Mouse (Mus musculus) cortical plate, adult 2 months (tissue): ENCODE measurements around the gene Ptges3l. TPM values are rescaled to one million over a fixed set of nuclear protein-coding genes. Genes with fewer than 3 reads are reported as not detected.
"Not testable (repeated sequence)": the region's sequence is repeated elsewhere in the genome, so short reads cannot be mapped to it uniquely, and the experiment has no call there.

ENCODE experiments used
- H3K27ac ChIP-seq: fragments of 200-500 bp; 2 replicates; pipeline ENCODE4 v1.5.1; 2012; ENCODE audit warnings: low read length, control low read depth, inconsistent platforms; ENCODE audit not compliant: insufficient read depth
- H3K4me1 ChIP-seq: fragments of 200-500 bp; 2 replicates; pipeline ENCODE4 v1.6.1; 2011; ENCODE audit warnings: low read length; ENCODE audit not compliant: control insufficient read depth, insufficient read depth
- H3K4me3 ChIP-seq: fragments of 200-500 bp; 2 replicates; pipeline ENCODE4 v1.5.1; 2011; ENCODE audit warnings: mild to moderate bottlenecking, low read length, control low read depth; ENCODE audit not compliant: insufficient read depth
- CTCF ChIP-seq: fragments of 200-500 bp; IDR thresholded peaks from 2 replicates; pipeline ENCODE4 v1.5.1; 2011; ENCODE audit warnings: mild to moderate bottlenecking, control low read depth, low read length; ENCODE audit not compliant: insufficient read depth; ENCODE audit errors: extremely low read depth
- POLR2A ChIP-seq: fragments of 200-500 bp; IDR thresholded peaks from 2 replicates; pipeline ENCODE4 v1.6.1; 2011; ENCODE audit warnings: mild to moderate bottlenecking, low read length, control low read depth; ENCODE audit not compliant: insufficient read depth; ENCODE audit errors: extremely low read depth
- polyA plus RNA-seq: library from polyadenylated mRNA; depleted of rRNA; stranded (reverse); fragments of >200 nt; gene quantifications from 2 replicates; pipeline ENCODE4 v1.2.3, GENCODE M21; 2012

Gene Ptges3l
- polyA plus RNA-seq, 1 experiment = 7.5 TPM

DNA sequence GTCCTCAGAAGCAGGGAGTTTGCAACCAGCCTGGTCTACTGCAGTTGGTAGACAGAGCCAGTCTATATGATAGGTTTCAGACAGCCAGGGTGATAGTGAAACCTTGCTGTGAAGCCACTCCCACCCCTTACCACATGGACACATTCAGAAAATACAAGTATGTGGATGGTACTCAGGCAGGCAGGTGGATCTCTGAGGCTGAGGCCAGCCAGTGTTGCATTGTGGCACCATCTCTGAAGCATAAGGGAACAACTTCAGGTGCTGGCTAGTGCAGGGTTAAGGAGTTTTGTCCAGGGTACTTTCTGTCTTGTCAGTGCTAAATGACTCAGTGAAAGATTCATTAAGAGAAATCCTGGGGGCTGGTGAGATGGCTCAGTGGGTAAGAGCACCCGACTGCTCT is 21.2 kb upstream of the Ptges3l start:
- TF ChIP-seq POLR2A (no peak), CTCF (no peak)
- H3K4me1 ChIP-seq = peaks cover 3% of the 10 kb centered on the region
- H3K4me3 ChIP-seq = no peak overlapping the region
- no peak overlapping the region for H3K27ac ChIP-seq

DNA sequence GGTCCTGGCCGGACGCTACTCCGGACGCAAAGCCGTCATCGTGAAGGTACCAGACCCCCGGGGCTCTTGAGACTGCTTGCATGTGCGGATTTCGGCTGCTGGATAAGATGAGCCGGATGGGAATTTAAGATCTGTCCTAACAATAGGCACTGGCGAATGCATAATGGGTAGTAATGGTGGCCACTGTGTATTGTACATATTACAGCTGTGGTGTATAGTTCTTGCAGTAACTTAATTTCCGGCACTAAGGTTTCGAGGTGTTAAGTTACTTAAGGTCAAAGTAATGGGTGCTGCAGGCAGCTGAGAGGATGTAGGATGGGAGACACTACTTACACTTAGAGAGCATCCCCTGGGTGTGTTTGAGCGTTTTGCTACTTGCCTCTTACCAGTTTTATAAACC is 17.6 kb upstream of the Ptges3l start:
- Histone ChIP-seq H3K4me1 (peaks cover 3% of the 10 kb centered on the region; the same call in 1 of the 2 replicates), H3K27ac (no peak overlapping the region), H3K4me3 (peak overlapping the region; percentile 52)
- TF ChIP-seq CTCF = no peak
- TF ChIP-seq POLR2A = no peak

DNA sequence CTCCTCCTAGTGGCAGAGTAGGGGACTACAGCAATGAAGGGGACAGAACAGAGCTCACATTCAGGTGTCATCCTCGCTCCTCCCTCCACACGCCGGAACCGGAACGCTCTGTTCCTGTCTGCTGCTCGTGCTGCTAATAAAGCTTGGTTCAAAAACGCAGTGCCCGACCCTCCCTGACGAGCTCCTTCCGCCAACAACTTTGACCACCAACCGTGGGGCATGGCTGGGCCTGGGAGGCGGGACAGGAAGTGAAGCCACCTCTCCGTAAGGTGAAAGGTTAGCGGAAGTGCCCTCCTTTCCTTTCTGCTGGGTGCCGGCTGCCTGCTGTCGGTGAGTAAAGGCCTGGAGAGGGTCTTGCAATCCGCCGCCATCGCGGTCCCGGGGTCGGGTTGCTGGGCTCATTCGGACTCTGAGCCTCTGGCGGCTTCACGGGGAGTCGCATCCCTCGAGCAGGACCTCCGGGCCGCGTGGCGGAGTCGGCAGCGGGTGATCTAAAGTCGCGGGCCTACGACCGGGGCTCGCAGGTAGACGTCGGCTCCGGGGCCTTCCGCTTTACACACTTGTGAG is 17.1 kb upstream of the Ptges3l start, which contains the start of gene Rpl27:
Gene Rpl27 (plus strand): TSS at position 172 of the 567 bp plus-strand sequence.
- Histone ChIP-seq H3K27ac (no peak within 1 kb of the TSS), H3K4me3 (peak within 1 kb of the TSS; percentile 52), H3K4me1 (peaks cover 3% of the 10 kb centered on the region; the same call in 1 of the 2 replicates)
- TF ChIP-seq POLR2A = peak; percentile 81
- peak; percentile 77 for TF ChIP-seq CTCF

DNA sequence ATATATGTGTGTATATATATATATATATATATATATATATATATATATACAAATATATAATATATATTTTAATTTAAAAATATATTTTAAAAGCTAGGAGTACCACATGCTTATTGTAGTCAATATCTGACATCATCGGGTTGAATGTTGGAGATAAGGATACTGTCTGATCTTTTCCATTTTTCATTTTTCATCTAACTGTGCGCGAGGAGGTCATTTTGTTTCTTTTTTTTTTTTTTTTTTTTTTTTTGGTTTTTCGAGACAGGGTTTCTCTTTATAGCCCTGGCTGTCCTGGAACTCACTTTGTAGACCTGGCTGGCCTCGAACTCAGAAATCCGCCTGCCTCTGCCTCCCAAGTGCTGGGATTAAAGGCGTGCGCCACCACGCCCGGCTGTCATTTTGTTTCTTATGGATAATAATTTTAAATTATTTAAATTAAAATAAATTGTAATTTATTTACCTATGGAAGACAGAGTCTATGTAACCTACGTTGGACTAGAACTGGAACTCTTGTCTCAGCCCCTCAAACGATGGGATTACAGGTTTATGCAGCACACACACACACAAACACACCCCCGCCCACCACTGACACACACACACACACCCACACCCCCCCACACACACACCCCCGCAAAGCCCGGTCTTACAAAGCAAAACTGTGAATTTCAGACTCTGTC is 16.5 kb upstream of the Ptges3l start:
- H3K27ac ChIP-seq, H3K4me3 ChIP-seq, H3K4me1 ChIP-seq: not testable (repeated sequence)

DNA sequence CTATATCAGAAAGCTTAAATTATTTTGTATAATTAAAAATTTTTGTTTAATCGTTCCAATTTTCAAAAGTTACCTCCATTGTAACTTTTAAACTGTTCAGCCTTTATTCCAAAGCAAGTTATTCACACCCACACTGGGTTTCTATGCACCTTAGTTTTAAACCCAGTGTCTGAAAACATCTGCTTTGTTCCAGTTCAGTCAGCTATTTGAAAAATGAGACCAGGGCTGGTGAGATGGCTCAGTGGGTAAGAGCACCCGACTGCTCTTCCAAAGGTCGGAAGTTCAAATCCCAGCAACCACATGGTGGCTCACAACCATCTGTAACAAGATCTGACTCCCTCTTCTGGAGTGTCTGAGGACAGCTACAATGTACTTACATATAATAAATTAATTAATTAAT is 12.9 kb upstream of the Ptges3l start:
- H3K27ac ChIP-seq, H3K4me1 ChIP-seq, H3K4me3 ChIP-seq: not testable (repeated sequence)

DNA sequence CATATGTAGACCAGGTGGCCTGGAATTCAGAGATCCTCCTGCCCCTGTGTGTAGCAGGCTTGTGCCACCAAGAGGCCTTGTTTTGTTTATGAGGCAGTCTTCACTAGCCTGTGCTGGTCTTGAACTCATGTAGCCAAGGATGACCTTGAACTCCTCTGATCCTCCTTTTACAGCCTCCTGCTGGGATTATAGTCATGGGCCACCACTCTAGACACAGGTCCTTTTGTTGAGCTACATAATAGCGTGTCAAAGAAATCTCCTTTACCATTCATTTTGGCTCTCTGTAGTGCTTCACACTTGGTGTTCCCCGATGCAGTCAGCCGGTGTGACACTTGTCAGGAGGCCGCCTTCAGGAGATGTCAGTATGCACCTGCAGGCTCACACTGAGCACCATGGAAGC is 11.8 kb upstream of the Ptges3l start:
- TF ChIP-seq CTCF = no peak
- TF ChIP-seq POLR2A = no peak
- no peak overlapping the region for H3K27ac ChIP-seq
- no peaks in the 10 kb centered on the region for H3K4me1 ChIP-seq
- H3K4me3 ChIP-seq = no peak overlapping the region

DNA sequence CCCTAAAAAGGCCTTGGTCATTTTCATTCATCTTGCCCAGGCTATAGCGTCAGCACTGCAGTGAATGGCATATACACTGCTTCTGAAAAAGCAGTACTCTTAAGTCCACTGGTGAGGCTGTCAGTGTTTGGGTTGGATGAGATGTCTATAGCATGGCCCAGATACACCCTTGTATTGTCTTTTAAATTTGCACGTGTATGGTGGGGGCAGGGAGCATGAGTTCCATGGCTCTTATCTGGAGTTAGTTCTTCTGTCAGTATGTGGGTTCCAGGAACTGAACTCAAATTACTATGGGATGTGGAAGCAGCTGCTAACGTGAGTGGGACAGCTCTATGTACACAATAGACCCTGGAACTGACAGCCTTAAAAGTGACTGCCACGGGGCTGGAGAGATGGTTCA is 10.7 kb upstream of the Ptges3l start:
- no peak overlapping the region for H3K27ac ChIP-seq
- no peak overlapping the region for H3K4me3 ChIP-seq
- TF ChIP-seq CTCF (no peak), POLR2A (no peak)
- H3K4me1 ChIP-seq = no peaks in the 10 kb centered on the region

DNA sequence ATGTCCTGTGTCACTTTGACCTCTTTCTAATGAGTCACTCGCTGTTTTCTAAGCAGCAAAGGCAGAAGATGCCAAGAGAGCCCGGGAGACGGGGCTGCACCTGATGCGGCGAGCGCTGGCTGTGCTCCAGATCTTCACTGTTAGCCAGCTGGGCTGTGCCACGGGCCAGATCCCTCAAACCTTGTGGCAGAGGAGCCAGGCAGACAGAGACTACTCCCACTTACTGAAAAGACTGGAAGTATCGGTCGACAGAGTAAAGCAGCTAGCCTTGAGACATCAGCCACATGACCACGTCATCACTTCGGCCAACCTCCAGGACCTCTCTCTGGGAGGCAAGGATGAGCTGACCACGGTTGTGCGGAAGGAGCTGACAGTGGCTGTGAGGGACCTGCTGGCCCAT is 8.3 kb upstream of the Ptges3l start:
- H3K27ac ChIP-seq = no peak overlapping the region
- no peaks in the 10 kb centered on the region for H3K4me1 ChIP-seq
- TF ChIP-seq CTCF (no peak), POLR2A (no peak)
- no peak overlapping the region for H3K4me3 ChIP-seq

DNA sequence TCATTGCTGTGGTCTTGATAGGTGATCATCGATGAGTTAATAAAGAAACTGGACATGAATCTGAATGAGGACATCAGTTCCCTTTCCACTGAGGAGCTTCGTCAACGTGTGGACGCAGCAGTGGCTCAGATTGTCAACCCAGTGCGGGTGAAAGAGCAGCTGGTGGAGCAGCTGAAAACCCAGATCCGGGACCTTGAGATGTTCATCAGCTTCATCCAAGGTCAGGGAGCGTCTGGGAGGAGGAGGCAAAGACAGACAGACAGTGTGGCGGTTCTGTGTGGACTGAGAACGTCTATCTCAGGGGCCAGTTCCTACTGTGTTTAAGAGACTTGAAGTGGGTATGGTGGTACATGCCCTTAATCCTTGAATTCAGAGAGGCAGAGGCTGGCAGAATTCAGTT is 6.2 kb upstream of the Ptges3l start:
- Histone ChIP-seq H3K4me1 (no peaks in the 10 kb centered on the region; the same call in 1 of the 2 replicates), H3K4me3 (no peak overlapping the region), H3K27ac (no peak overlapping the region)
- TF ChIP-seq CTCF = no peak
- no peak for TF ChIP-seq POLR2A

DNA sequence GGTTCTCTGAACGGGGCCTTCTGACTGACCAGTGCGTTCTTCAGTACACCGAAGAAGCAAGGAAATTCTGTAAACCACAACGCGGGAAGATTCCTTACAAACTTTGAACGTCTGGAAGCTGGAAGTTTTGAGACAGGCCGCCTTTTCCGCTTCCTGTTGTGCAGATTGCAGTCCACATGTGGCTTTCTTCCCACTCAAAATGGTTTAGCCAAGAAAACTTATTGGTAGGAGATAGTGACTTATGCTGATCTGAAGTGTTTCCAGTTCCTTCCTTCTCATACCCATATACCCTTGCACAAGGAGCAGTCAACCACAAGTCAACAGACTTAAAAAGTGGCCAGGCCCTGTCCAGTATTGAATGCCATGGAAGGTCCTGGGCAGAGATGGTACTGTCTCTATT is 1.0 kb upstream of the Ptges3l start:
- no peak for TF ChIP-seq CTCF
- TF ChIP-seq POLR2A = no peak
- H3K27ac ChIP-seq = no peak overlapping the region

More for the DNA sequence above, 1.0 kb upstream of the Ptges3l start:
- peaks cover 2% of the 10 kb centered on the region; the same call in 1 of the 2 replicates for H3K4me1 ChIP-seq
- H3K4me3 ChIP-seq = peak overlapping the region; percentile 92
